Mouse (Mus musculus) G1E (cell line): ENCODE results near the gene Slc11a2.

ENCODE experiments used
- CTCF ChIP-seq: IDR thresholded peaks from 2 replicates; pipeline ENCODE4 v1.5.1; 2012; ENCODE audit warnings: low read depth, low read length, inconsistent platforms, mixed read lengths
- GATA1 ChIP-seq: IDR thresholded peaks from 2 replicates; pipeline ENCODE4 v1.6.1; 2012; ENCODE audit warnings: borderline replicate concordance, low read length, inconsistent platforms, mixed read lengths
- GATA2 ChIP-seq: IDR thresholded peaks from 2 replicates; pipeline ENCODE4 v1.6.1; 2012; ENCODE audit warnings: low read depth, low read length, inconsistent platforms, borderline replicate concordance
- POLR2AphosphoS5 ChIP-seq: IDR thresholded peaks from 2 replicates; pipeline ENCODE4 v1.6.1; 2012; ENCODE audit warnings: low read depth, low read length, inconsistent platforms; ENCODE audit not compliant: insufficient replicate concordance
- TAL1 ChIP-seq: conservative IDR thresholded peaks from 2 replicates; pipeline ENCODE4 v1.6.1; 2012; ENCODE audit warnings: low read depth, low read length, inconsistent platforms, mixed read lengths

DNA sequence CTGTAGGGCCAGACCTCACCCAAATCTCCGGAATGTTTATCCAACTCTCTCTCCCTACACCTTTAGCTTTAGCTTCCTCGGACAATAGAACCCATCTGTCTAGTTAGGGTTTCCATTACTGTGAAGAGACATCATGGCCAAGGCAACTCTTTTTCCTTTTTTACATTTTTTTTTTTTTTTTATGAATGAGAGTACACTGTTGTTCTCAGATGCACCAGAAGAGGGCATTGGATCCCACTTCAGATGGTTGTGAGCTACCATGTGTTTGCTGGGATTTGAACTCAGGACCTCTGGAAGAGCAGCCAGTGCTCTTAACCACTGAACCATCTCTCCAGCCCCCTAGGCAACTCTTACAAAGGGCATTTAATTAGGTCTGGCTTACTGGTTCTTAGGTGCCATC lies 40.6 kb upstream of the Slc11a2 start:
- TF ChIP-seq CTCF (no peak), TAL1 (no peak), POLR2AphosphoS5 (no peak), GATA1 (no peak), GATA2 (no peak)
